13 mouse cellular contexts compared by ENCODE assay signal in the genomic region with DNA sequence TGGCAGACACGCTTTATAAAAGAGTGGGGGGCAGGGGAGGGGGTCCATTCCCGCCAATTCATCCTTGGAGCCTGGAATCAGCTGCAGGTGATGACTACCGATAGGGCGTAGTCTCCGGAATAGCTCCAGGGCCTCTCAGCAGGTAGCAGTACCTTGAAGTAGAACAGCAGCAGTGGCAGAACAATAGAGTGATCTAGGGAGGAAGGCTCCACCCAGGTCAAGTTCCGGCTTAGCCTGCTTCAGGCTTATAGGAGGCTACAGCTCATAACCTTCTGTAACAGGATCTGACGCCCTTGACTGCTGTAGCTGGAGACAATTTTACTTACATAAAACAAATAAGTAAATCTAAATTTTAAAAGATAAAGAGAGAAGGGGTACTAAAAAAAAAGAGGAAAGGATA.
DNase-seq lines count a peak whose midpoint lies in the region; ATAC-seq and TF ChIP-seq lines count a peak whose summit lies in the region.
"Had no signal": no experiment of that assay in that cellular context is flagged by ENCODE, and none has a peak within 500 bp of the region (broad histone marks: within the 10 kb centered on the region; RNA-seq: fewer than 3 reads in every experiment).

No protein-coding gene starts in this region.

- H3K4me1 ChIP-seq in heart, embryonic 10.5 days = peaks cover 15% of the 10 kb centered on the region
- peaks cover 1 to 8% of the 10 kb centered on the region in 2 experiments; a peak in 3 of 4 replicates for H3K4me1 ChIP-seq in ES-E14 (ENCODE audit: control insufficient read depth in 2 of 2, insufficient read depth in 2 of 2, low read length in 2 of 2, poor library complexity in 1 of 2)
- no peaks in the 10 kb centered on the region for H3K4me1 ChIP-seq in embryonic facial prominence, embryonic 14.5 days (ENCODE audit: control insufficient read depth, insufficient read depth, low read length)
- H3K4me1 ChIP-seq in forebrain, embryonic 16.5 days (replicated peaks; ENCODE audit: control insufficient read depth, insufficient read depth, low read length) = peaks cover 3% of the 10 kb centered on the region; the same call in 1 of the 2 replicates

- 63% methylated on average over 7 of the region's 7 CpGs for WGBS in heart, embryonic 10.5 days
- 67% methylated on average over 7 of the region's 7 CpGs for whole genome bisulfite sequencing in embryonic facial prominence, embryonic 14.5 days
- 67% methylated on average over 7 of the region's 7 CpGs for WGBS in forebrain, embryonic 16.5 days

- no peak overlapping the region for H3K27ac ChIP-seq in heart, embryonic 10.5 days
- peak overlapping the region; percentile 87; the same call in 1 of the 2 replicates for H3K27ac ChIP-seq in ES-E14 (ENCODE audit: insufficient read depth, low read depth, low read length, poor library complexity, severe bottlenecking)
- H3K27ac ChIP-seq in embryonic facial prominence, embryonic 14.5 days (replicated peaks; ENCODE audit: low read depth, low read length) = no peak overlapping the region
- H3K27ac ChIP-seq in forebrain, embryonic 16.5 days (ENCODE audit: low read length) = no peak overlapping the region
- H3K27ac ChIP-seq: lung, embryonic 15.5 days had no signal

- H3K4me3 ChIP-seq in heart, embryonic 10.5 days = no peak overlapping the region
- H3K4me3 ChIP-seq in ES-E14 (ENCODE audit: insufficient read depth in 1 of 2, low read depth in 1 of 2, low read length in 2 of 2, poor library complexity in 1 of 2, severe bottlenecking in 1 of 2) = no peak overlapping the region
- H3K4me3 ChIP-seq in embryonic facial prominence, embryonic 14.5 days (ENCODE audit: low read depth, low read length) = no peak overlapping the region
- H3K4me3 ChIP-seq in forebrain, embryonic 16.5 days (replicated peaks; ENCODE audit: low read length) = no peak overlapping the region
- H3K4me3 ChIP-seq: lung, embryonic 15.5 days had no signal

- no peaks in the 10 kb centered on the region for H3K36me3 ChIP-seq in heart, embryonic 10.5 days
- peaks cover 8% of the 10 kb centered on the region; the same call in 1 of the 2 replicates for H3K36me3 ChIP-seq in ES-E14 (ENCODE audit: control insufficient read depth, insufficient read depth, low read length, poor library complexity, severe bottlenecking)
- no peaks in the 10 kb centered on the region for H3K36me3 ChIP-seq in embryonic facial prominence, embryonic 14.5 days (ENCODE audit: control insufficient read depth, insufficient read depth, low read length)
- no peaks in the 10 kb centered on the region for H3K36me3 ChIP-seq in forebrain, embryonic 16.5 days (ENCODE audit: control insufficient read depth, insufficient read depth)
- H3K36me3 ChIP-seq: lung, embryonic 15.5 days had no signal

- no peaks in the 10 kb centered on the region for H3K9me3 ChIP-seq in heart, embryonic 10.5 days
- no peaks in the 10 kb centered on the region for H3K9me3 ChIP-seq in ES-E14 (ENCODE audit: control insufficient read depth, insufficient read depth, low read depth, low read length)
- no peaks in the 10 kb centered on the region for H3K9me3 ChIP-seq in embryonic facial prominence, embryonic 14.5 days (ENCODE audit: control insufficient read depth, low read length)
- no peaks in the 10 kb centered on the region for H3K9me3 ChIP-seq in forebrain, embryonic 16.5 days (ENCODE audit: control insufficient read depth, low read length)
- H3K9me3 ChIP-seq: lung, embryonic 15.5 days had no signal

- no peak overlapping the region for H3K4me2 ChIP-seq in embryonic facial prominence, embryonic 14.5 days (ENCODE audit: low read depth, low read length)
- H3K4me2 ChIP-seq in forebrain, embryonic 16.5 days (ENCODE audit: low read length) = no peak overlapping the region
- H3K4me2 ChIP-seq: lung, embryonic 15.5 days had no signal

- no peak overlapping the region for H3K9ac ChIP-seq in ES-E14 (ENCODE audit: insufficient read depth, low read depth, low read length, poor library complexity, severe bottlenecking)
- H3K9ac ChIP-seq in embryonic facial prominence, embryonic 14.5 days (ENCODE audit: low read depth, low read length) = no peak overlapping the region
- no peak overlapping the region for H3K9ac ChIP-seq in forebrain, embryonic 16.5 days (replicated peaks; ENCODE audit: low read depth, low read length)
- H3K9ac ChIP-seq: lung, embryonic 15.5 days had no signal

- H3K27me3 ChIP-seq in heart, embryonic 10.5 days (ENCODE audit: insufficient read depth, poor library complexity, severe bottlenecking) = no peaks in the 10 kb centered on the region
- H3K27me3 ChIP-seq in embryonic facial prominence, embryonic 14.5 days (replicated peaks; ENCODE audit: control insufficient read depth, insufficient read depth, low read length) = no peaks in the 10 kb centered on the region
- no peaks in the 10 kb centered on the region for H3K27me3 ChIP-seq in forebrain, embryonic 16.5 days (replicated peaks; ENCODE audit: control insufficient read depth, insufficient read depth, low read length)
- H3K27me3 ChIP-seq: lung, embryonic 15.5 days had no signal

- in situ Hi-C loops in ES-E14 (cut with MboI; ENCODE audit: low sequenced_read_pairs in 2 of 2, unreplicated experiment in 2 of 2) = no loop called here

- DNase-seq in heart, postnatal 4 days = peak; percentile 16
- DNase-seq in heart, embryonic 10.5 days (ENCODE audit: low spot score) = no peak
- DNase-seq in ES-E14 (ENCODE audit: low read depth, low spot score) = peak; percentile 62
- peak; percentile 22 for DNase-seq in embryonic facial prominence, embryonic 14.5 days (ENCODE audit: low spot score)
- DNase-seq in kidney, postnatal 36 days = peak; percentile 44 to 61
- no peak for DNase-seq in thymus, postnatal 14 days
- no peak for DNase-seq in urinary bladder, postnatal 25 days (ENCODE audit: low spot score)
- DNase-seq: cerebellum, adult 2 months; midbrain, embryonic 14.5 days; right cerebral cortex, postnatal 25 days; thymus, postnatal 25 days had no signal

- ATAC-seq in embryonic facial prominence, embryonic 14.5 days (ENCODE audit: low read depth) = no peak; the same call in 1 of the 2 replicates
- ATAC-seq in forebrain, embryonic 16.5 days = no peak

TF ChIP-seq in ES-E14, 5 proteins besides CTCF, POLR2A, EP300 and RAD21:
- no peak for TF ChIP-seq CHD2 (IDR thresholded peaks at IDR 0.05; ENCODE audit: low read depth, low read length)
- no peak for TF ChIP-seq ZC3H11A (IDR thresholded peaks at IDR 0.05; ENCODE audit: borderline replicate concordance, low read depth, low read length)
- no peak for TF ChIP-seq ZNF384 (IDR thresholded peaks at IDR 0.05; ENCODE audit: low read depth, low read length)
- TF ChIP-seq MAFK (IDR thresholded peaks at IDR 0.05; ENCODE audit: insufficient read depth, low read depth, low read length) = no peak
- TF ChIP-seq HCFC1 (IDR thresholded peaks at IDR 0.05; ENCODE audit: borderline replicate concordance, insufficient read depth, low read length) = no peak

Comparison
In these comparisons a context has a peak if more than half of its experiments do, and no peak if none do; other contexts are left out.
1. DNase-seq: peak in heart, postnatal 4 days (single experiment), ES-E14 (single experiment), embryonic facial prominence, embryonic 14.5 days (single experiment) and kidney, postnatal 36 days (2 of 2); none in heart, embryonic 10.5 days (single experiment), thymus, postnatal 14 days (single experiment) and urinary bladder, postnatal 25 days (single experiment).